In the genomic region with DNA sequence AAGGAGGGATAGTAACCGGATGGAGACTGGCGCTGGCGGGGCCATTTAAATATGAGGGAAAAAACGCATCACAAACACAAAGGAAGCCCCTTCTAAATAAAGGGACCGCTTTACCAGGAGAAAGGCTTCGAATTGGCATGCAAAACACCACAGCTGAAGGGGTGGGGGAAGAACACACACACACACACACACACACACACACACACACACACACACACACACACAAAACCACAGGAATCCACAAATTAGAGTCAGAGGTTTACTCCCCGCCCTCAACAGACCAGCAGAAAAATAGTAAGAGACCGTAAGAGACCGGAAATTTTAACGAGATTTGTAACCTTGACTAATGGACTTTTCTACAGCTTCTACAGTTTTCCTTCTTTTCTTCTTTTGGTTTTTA, we compare ENCODE assay signal across 10 mouse cellular contexts. TPM values are rescaled to one million over a fixed set of nuclear protein-coding genes. Genes with fewer than 3 reads are reported as not detected.
DNase-seq lines count a peak whose midpoint lies in the region; ATAC-seq and TF ChIP-seq lines count a peak whose summit lies in the region.
"Had no signal": no experiment of that assay in that cellular context is flagged by ENCODE, and none has a peak within 500 bp of the region (broad histone marks: within the 10 kb centered on the region; RNA-seq: fewer than 3 reads in every experiment).

No protein-coding gene starts in this region.

- H3ac ChIP-seq in myocyte (ENCODE audit: control insufficient read depth, insufficient read length) = no peak overlapping the region

- H3K4me3 ChIP-seq in kidney, postnatal 0 days (replicated peaks; ENCODE audit: low read depth, low read length) = no peak overlapping the region
- H3K4me3 ChIP-seq in kidney, adult 2 months (ENCODE audit: insufficient read depth, low read depth, low read length) = no peak overlapping the region
- H3K4me3 ChIP-seq in forebrain, embryonic 15.5 days = no peak overlapping the region
- H3K4me3 ChIP-seq in myocyte = peak overlapping the region; percentile 1

- no peak for ATAC-seq in kidney, postnatal 0 days (replicated peaks; ENCODE audit: low FRiP score, low read depth)
- no peak for ATAC-seq in forebrain, embryonic 15.5 days (replicated peaks)

- no peaks in the 10 kb centered on the region for H3K36me3 ChIP-seq in kidney, postnatal 0 days (ENCODE audit: insufficient read depth, low read length)
- H3K36me3 ChIP-seq in kidney, adult 2 months (ENCODE audit: control insufficient read depth, insufficient read depth, low read length) = no peaks in the 10 kb centered on the region
- no peaks in the 10 kb centered on the region for H3K36me3 ChIP-seq in forebrain, embryonic 15.5 days
- H3K36me3 ChIP-seq in myocyte (ENCODE audit: control insufficient read depth, insufficient read depth) = no peaks in the 10 kb centered on the region

- no peak overlapping the region for H3K27ac ChIP-seq in kidney, postnatal 0 days
- H3K27ac ChIP-seq in kidney, adult 2 months (ENCODE audit: insufficient read depth, low read depth, low read length) = no peak overlapping the region
- H3K27ac ChIP-seq in forebrain, embryonic 15.5 days (replicated peaks) = no peak overlapping the region

- no peaks in the 10 kb centered on the region for H3K9me3 ChIP-seq in kidney, postnatal 0 days (replicated peaks; ENCODE audit: low read length)
- H3K9me3 ChIP-seq in forebrain, embryonic 15.5 days = no peaks in the 10 kb centered on the region

- peak overlapping the region; percentile 0; the same call in 1 of the 2 replicates for H3K4me2 ChIP-seq in kidney, postnatal 0 days (ENCODE audit: low read length)
- H3K4me2 ChIP-seq in forebrain, embryonic 15.5 days (replicated peaks) = peak overlapping the region; percentile 10; the same call in 1 of the 2 replicates
- H3K4me2 ChIP-seq in myocyte (ENCODE audit: low read depth) = peak overlapping the region; percentile 81

- no peaks in the 10 kb centered on the region for H3K79me2 ChIP-seq in myocyte (ENCODE audit: control insufficient read depth, insufficient read depth)

- no peak overlapping the region for H3K9ac ChIP-seq in kidney, postnatal 0 days (ENCODE audit: low read depth, low read length)
- H3K9ac ChIP-seq in forebrain, embryonic 15.5 days (replicated peaks) = 0 out of 2 replicates have a peak overlapping the region, but pooled peaks have one; percentile 15

- 7% methylated on average over 10 of the region's 10 CpGs for WGBS in kidney, postnatal 0 days
- WGBS in kidney, adult 2 months = 31% methylated on average over 10 of the region's 10 CpGs
- 1% methylated on average over 10 of the region's 10 CpGs for WGBS in forebrain, embryonic 15.5 days

- peaks cover 11% of the 10 kb centered on the region for H3K4me1 ChIP-seq in kidney, postnatal 0 days (replicated peaks; ENCODE audit: insufficient read depth, low read length)
- peaks cover 2% of the 10 kb centered on the region; the same call in 1 of the 2 replicates for H3K4me1 ChIP-seq in kidney, adult 2 months (ENCODE audit: control insufficient read depth, insufficient read depth, low read length)
- peaks cover 23% of the 10 kb centered on the region for H3K4me1 ChIP-seq in forebrain, embryonic 15.5 days

- no peak for DNase-seq in kidney, postnatal 0 days (ENCODE audit: low spot score)
- no peak for DNase-seq in kidney, adult 2 months
- DNase-seq in NIH3T3 (ENCODE audit: low read depth) = peak; percentile 67
- DNase-seq in natural killer cell, adult 2 months (ENCODE audit: low spot score in 2 of 2) = no peak
- no peak for DNase-seq in adrenal gland, postnatal 14 days
- no peak for DNase-seq in kidney, postnatal 36 days
- DNase-seq: heart, postnatal 10 days; lung, postnatal 10 days had no signal

- TF ChIP-seq CTCF in kidney, postnatal 0 days (IDR thresholded peaks at IDR 0.05; ENCODE audit: low read depth) = no peak
- no peak for TF ChIP-seq CTCF in kidney, adult 2 months (conservative IDR thresholded peaks at IDR 0.05; ENCODE audit: insufficient read depth, insufficient read length, low read depth, low read length)

- 0 out of 2 replicates have a peak, but pooled peaks cover 3% of the 10 kb centered on the region for H3K27me3 ChIP-seq in kidney, postnatal 0 days (ENCODE audit: insufficient read depth, low read length)
- no peaks in the 10 kb centered on the region for H3K27me3 ChIP-seq in kidney, adult 2 months (replicated peaks; ENCODE audit: control insufficient read depth, insufficient read depth, low read length)
- peaks cover 14% of the 10 kb centered on the region for H3K27me3 ChIP-seq in forebrain, embryonic 15.5 days
- H3K27me3 ChIP-seq in myocyte (ENCODE audit: control insufficient read depth, insufficient read depth, insufficient read length) = no peaks in the 10 kb centered on the region

- TF ChIP-seq POLR2A in kidney, adult 2 months (IDR thresholded peaks at IDR 0.05; ENCODE audit: low read depth, low read length) = no peak
- TF ChIP-seq POLR2A in myocyte (IDR thresholded peaks at IDR 0.05; ENCODE audit: insufficient read length, low read depth) = no peak

TF ChIP-seq in myocyte, 11 proteins besides CTCF, POLR2A, EP300 and RAD21:
- no peak for TF ChIP-seq CEBPB (IDR thresholded peaks at IDR 0.05; ENCODE audit: insufficient read depth, poor library complexity, severe bottlenecking)
- no peak for TF ChIP-seq MYOG (IDR thresholded peaks at IDR 0.05; ENCODE audit: control insufficient read depth in 1 of 3, insufficient read depth in 1 of 3, insufficient read length in 2 of 3, low read depth in 2 of 3)
- peak in 1 of 3 experiments; percentile 37 for TF ChIP-seq MYOD1 (IDR thresholded peaks at IDR 0.05; ENCODE audit: control insufficient read depth in 1 of 3, insufficient read length in 2 of 3, low read depth in 2 of 3)
TF ChIP-seq in myocyte: peak in this region for 1.

RNA-seq across cellular contexts. Expression of gene Cbx7, which starts 36.1 kb away (rescaled TPM):
- polyA plus RNA-seq in kidney, postnatal 0 days (2015; fragmentation: Nextera tagmentation; extraction: Ambion mirVana) = 4.5 and 4.6 TPM in 2 replicates
- polyA plus RNA-seq in kidney, adult 2 months (2012; rRNA removed) = 41.3 and 44.1 TPM in 2 replicates
- polyA plus RNA-seq in forebrain, embryonic 15.5 days (2015; fragmentation: Nextera tagmentation; extraction: Ambion mirVana) = 3.6 TPM in 2 replicates
- polyA plus RNA-seq in myocyte (2012; fragmentation: generic; extraction: Trizol) = 4.7 TPM
- total RNA-seq in adrenal gland, postnatal 14 days (2021) = 7.2 and 12.8 TPM in 2 replicates

RNA-seq across cellular contexts. Expression of gene Apobec3, which starts 43.3 kb away (rescaled TPM):
- 26.1 and 26.4 TPM in 2 replicates for polyA plus RNA-seq in kidney, postnatal 0 days (2015; fragmentation: Nextera tagmentation; extraction: Ambion mirVana)
- 9.5 and 13.4 TPM in 2 replicates for polyA plus RNA-seq in kidney, adult 2 months (2012; rRNA removed)
- 6.6 TPM in 2 replicates for polyA plus RNA-seq in forebrain, embryonic 15.5 days (2015; fragmentation: Nextera tagmentation; extraction: Ambion mirVana)
- polyA plus RNA-seq in myocyte (2012; fragmentation: generic; extraction: Trizol) = 10.0 TPM
- 19.8 and 38.2 TPM in 2 replicates for total RNA-seq in adrenal gland, postnatal 14 days (2021)

Comparison
In these comparisons a context has a peak if more than half of its experiments do, and no peak if none do; other contexts are left out.
1. H3K4me2 ChIP-seq: peak in every context shown above with its lines; median percentile 81 in myocyte; 10 in forebrain, embryonic 15.5 days; 0 in kidney, postnatal 0 days.